Mouse (Mus musculus) monocyte, adult 2 months (primary cell): Measurements from ENCODE around the gene Tfeb.

Experiments used
- DNase-seq, 2 experiments: peaks; one replicate each; pipeline ENCODE4 v3.0.0; 2022; ENCODE audit warnings: low spot score in 2 of 2, low read depth in 1 of 2

The Tfeb gene

DNA sequence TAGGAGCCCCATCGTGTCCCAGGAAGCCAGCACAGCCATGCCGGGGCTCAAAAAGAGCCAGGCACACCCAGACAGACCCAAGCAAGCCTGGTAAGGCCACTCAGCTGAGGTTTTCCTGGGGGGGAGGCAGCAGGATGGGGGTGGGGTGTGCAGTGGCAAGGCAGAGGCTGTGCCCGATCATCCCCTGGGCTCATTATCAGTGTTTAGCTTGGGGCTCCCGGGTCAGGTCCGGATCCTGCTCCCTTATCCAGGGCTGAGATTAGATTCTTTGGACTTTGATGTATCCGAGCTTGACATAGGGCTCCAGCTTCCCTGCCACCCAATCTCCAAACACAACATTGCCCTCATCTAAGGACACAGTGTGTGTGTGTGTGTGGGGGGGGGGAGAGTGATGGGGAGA lies 24.9 kb upstream of the Tfeb start:
- DNase-seq = no peak

DNA sequence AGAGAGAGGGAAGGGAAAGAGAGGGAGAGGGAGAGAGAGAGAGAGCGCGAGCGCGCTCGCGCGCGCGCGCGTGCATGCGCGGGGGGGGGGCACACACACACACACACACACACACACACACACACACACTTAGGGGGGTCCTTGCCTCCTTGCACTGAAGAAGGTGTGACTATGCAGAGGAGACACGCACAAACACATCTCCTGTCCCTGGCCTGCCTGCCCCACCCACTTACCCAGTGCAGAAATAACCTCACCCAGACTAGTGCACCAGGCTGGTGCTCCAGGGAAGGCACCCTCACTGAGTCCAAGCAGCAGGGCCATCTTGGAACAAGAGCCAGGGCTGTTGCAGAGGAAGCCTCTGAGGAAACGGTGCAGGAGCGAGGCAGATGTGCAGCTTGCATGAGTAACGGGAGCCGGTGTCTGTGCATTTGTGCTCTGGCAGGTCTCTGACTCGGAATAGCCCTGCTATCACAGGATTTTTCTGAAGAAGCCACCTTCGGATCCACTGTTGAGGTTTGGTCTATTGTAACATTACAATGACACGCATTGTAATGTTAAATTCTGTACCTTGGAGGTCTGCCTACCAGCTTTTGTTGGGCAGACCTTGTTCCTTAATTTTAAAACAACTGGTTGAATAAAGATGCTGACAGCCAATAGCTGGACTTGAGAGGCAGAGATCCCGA lies 23.8 kb upstream of the Tfeb start:
- DNase-seq = no peak

DNA sequence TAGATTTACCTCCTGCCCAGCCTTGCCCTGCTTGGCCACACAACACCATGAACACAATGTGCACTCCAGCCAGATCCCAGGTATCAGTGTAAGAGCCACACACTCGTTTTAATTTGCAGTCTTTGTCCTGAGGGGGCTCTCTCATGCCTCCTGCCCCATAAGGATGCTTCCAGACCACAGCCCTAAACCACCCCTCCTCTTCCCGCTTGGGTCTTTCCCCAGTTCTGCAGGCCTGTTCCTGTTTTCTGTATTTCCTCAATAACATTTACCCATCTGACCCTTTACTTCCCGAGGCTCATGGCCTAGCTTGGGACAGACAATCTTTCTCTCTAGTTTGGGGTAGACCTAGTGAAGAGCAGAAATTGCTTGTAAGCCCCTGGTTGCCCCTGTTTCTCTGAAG lies 21.8 kb upstream of the Tfeb start:
- DNase-seq = no peak

DNA sequence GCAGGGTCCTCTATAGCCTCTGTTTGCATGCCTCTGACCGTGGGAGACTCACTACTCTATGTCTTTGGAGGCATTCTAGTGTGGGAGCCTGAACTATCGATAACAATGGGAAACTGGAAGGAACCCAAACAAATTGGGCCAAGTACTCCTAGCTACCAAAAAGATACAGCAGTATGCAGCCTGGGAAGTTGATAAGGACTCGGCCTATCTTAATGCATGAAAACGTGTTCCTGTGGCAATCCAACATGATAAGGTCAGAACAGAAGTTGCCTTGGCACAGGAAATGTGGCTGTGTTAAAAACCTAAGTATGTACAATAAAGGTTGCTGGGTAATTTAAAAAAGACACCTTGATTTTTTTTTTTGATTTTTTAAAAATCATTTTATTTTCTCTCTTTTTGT lies 15.6 kb upstream of the Tfeb start:
- no peak for DNase-seq

DNA sequence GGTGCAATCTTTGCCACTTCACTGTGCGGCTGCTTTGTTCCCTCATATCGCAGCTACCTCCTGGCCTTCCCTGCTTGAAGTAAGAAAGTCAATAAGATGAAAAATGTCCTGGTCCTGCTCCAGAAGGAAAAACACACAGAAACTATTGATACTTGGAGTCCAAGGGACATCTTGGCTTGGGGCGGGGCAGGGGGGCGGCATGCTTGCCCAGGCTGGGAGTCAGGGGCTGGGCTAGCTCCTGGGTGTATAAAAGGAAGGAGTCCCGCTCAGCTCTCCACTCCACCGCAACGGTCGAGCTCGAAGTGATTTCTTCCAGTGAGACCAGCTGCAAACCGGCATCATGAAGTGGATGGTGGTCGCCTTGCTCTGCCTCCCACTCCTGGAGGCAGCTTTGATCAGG lies 10.3 kb upstream of the Tfeb start, which contains the start of gene Pgc:
Pgc (plus strand) TSS at position 277 of the 400 bp plus-strand sequence.
- DNase-seq = no peak

DNA sequence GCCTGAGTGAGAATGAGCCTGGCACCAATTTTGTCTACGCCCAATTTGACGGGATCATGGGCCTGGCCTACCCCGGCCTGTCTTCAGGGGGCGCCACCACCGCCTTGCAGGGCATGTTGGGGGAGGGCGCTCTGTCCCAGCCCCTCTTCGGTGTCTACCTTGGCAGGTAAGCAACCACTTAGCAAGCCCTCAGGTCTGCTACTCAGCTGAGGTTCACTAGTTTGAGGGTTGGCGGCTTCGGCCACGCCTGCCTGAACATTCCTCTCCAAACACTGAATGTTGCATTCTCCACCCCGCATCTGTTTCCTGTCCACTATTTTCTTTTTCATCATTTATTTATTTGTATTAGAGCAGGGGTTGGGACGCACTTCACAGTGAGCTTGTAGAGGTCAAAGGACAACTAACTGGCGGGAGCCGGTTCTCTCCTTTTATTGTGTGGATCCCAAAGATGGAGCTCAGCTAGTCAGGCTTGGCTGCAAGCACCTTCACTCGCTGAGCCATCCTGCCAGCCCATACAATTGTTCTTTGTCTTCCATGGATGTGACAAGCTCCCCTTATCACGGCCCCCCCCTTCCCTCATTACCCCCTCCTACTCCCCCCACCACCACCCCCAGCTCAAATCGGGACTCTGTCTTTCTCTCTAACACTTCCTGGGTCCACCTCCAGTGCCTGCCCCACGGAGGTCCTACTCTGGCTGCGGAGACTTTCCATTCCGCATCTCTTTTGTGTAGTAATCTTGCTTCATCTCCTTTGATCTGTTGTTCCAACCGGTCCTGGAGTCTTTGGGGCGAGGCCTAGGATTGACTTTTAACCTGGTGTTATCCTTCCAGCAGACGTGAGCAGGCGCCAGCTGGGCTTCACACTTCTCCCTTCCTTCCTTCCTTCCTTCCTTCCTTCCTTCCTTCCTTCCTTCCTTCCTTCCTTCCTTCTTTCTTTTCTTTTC lies 5.9 kb upstream of the Tfeb start:
- no peak for DNase-seq

DNA sequence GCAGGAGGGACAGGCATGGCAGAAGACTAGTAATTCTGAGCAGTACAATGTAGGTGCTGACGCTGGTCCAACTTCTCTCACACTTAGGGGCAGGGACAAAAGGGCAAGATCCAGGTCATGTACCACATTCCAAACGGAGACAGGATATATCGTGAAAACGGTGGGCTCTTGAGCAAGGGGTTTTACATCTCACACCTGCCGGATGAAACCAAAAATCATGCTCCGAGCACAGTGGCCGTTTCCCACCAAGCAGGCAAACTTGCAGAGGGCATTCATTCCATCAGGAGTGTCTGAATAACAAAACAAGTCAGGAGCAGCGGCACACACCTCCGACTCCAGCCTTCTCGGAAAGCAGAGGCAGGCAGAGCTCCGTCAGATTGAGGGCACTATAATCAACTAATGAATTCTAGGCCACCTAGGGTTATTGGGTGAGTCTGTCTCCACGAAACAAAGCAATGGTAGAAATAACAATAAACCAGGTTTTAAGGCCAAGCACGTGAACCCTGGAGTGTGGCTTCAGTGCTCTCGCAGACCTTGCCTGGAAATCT lies 1.2 kb upstream of the Tfeb start:
- no peak for DNase-seq

DNA sequence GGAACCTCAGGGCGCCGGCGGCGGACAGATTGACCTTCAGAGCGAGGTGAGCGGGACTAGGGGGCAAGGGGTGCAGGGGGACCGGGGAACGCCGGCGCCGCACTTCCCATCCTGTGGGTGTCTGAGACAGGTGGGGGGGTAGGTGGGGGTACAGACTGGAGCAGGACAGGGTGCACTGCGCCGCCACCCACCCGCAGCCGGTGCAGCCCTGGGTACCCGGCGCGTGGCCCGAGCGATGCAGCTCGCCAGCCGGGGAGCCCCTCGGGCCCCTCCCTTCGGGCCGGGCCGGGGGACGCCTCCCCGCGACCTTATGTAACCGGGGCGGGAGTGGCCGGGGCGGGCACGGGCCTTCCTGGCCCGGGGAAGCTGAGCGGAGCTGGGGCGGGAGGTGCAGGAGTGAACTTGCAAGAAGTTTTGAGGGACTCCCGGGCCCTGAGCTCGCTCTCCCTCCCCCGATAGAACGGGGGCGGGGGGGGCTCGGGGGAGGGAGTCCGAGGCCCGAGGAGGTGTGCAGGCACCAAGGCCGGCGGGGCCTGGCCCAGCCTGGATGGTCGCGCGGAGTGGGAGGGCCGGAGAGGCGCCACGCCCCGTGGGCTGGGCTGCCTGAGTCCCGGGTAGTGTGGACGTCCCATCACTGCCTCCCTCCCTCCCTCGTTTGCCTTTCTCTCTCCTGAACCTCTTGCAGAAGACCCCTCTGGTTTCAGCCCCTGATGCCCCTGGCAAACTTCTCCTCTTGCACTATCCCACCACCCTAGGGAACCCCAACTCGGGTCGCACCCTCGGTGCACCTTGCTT lies 638 bp downstream of the Tfeb start:
- DNase-seq = peak; percentile 37 to 71

DNA sequence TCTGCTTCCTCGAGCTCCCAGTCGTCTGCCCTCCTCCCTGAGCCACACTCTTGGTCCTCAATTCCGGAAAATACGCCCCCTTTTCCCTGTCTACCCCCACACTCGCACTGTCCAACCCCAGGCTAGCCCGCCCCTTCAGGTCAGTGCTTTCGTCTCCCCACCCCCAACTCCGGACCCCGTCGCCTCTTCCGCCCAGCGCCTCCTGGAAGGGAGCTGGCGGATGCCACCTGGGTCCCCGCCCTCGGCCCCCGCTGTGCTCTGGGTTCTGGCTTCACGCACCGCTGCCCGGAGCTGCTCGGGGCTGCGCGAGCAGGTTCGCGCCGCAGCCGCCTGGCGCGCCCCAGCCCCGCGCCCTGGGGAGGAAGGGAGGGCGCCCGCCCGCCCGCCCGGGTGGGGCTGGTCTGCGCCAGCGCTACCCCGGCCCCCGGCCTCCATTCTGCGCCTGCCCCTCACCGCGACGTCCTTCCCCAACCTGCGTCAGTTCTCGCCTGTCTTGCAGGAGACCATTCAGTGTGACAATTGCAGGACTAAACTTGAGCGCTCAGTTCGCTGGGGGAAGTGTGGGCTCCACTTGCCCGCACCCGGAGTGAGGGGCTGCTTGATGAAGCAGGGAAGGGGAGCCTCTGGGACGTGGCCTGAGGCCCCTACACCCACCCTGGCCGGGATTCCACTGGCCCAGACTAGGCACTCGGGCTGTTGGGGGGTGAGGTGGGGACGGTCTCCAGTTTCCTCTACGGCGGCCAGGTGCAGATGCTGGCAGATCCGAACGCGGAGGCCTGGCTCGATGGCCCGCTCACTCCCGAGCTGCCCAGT lies 1.4 kb downstream of the Tfeb start:
- DNase-seq = peak in 1 of 2 experiments; percentile 30

DNA sequence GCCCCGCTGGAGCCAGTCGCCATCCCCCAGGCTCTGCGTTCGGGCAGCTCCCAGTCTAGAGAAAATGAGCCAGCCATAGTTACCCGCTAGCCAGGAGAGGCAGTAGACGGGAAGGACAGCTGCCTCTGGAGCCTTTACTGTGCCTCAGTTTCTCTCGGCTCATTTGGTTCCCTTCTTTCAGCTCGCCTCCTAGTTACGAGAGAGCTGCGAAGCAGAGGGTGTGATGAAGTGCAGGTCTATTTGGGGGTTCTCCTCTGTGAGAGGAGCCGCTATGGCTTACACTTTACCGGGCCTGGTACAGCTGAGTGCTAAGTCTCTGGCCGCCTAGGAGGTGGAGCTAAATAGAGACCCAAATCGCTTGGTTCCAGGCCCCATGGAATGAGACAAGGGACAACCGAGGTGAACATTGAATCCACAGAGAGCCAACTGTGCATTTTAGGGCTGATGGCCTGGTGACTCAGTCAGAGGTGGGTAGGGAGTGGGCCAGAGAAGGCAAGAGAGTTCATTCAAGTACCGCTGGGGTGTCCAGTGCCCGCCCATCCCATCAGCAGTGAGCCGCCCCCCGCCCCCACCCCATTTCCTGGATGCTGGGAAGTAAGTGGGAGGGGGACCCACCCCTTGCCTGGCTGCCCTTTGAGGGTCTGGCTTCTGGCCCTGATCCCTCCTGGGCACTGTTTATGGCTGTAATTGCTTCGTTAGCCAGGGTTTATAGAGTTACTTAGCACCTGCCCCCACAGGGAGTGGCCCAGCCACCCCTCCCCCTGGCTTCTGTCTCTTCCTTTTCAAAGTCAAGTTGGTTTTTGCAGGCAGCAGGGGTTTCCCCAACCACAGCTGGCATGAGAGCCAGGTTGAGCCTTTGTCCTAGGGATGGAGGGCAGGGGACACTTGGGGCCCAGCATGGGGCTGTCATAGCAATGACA lies 2.3 kb downstream of the Tfeb start:
- no peak for DNase-seq

DNA sequence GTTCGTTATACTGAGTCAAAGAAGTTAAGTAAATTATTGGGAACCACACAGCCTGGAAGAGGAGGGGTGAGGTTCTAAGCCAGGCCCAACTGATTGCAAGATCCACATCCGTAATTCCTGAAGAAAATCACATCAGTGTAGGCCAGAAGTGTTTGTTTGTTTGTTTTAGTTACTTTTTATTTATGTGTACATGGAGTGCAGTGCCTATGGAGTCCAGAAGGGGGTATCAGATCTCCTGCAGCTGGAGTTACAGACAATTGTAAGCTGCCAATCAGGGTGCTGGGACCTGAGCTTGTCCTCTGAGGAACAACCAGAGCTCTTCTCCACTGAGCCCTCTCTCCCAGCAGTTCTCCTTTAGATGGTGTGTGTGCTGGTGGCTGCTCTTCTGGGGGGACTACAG lies 3.4 kb downstream of the Tfeb start:
- DNase-seq = no peak

DNA sequence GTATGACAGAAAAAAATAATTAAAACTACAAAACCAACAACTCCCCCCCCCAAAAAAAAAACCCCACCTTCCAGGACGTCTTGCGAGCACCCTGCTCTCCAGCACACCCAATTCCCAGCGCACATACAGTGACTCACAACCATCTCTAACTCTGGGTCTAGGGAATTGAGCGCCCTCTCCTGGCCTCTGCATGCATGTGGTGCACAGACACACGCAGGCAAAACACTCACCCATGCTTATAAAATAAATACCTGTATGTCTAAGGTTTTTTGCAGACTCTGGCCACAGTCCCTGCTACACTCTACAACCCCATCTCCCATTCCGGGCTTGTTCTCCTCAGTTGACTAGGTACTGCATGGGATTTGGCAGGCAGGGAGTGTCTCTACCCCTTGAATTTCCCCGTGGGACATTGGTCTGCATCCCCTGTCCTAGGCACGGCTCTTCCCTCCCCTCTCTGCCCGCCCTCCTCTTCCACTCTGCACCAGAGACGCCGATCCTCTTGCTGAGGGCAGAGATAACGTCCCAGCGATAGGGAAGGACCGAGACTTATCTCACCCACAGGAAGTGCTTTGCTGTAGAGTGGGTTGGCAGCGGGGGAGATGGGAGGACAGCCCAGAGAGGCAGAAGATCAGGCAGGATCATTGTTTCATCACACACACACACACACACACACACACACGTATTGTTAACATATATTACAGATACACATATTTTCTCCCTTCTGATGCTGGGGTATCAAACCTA lies 6.3 kb downstream of the Tfeb start:
- no peak for DNase-seq

DNA sequence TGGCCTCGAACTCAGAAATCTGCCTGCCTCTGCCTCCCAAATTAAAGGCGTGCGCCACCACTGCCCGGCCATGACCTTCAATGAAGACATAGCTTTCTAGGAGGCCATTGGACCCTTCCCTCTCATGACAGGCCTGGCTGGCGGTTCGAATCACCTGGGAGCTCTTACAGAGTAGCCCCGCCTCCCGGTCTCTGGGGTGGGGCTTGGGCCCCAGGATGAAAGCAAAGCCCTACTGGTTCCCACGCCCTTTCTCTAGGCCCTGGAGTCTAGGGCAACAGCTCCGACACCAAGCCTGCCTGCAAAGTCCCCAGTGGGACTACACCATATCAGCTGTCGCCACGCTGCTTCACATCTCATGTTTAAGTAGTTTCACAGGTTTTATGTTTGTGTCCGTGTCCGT lies 7.3 kb downstream of the Tfeb start:
- no peak for DNase-seq

DNA sequence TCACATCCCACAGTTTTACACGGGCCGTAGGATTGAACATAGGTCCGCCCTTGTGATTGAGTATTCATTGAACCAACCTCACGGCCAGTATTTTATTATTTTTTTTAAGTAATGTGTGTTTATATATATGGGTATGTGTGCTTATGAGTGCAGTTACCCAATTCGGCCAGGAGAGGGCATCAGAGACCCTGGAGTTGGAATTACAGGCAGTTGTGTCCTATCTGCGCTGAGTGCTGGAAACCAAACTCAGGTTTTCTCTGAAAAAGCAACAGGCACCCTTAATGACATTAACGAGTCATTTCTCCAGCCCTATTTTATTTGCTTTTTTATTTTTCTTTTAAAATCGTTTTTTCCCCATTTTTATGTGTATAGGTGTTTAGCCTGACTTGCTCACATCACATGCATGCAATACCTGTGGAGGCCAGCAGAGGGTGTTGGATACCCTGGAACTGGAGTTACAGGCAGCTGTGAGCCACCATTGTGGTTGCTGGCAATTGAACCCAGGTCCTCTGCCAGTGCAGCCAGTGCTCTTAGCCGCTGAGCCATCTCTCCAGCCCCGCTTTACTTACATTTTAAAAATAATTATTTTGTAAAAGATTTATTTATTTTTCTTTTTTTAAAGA lies 8.0 kb downstream of the Tfeb start:
- no peak for DNase-seq

DNA sequence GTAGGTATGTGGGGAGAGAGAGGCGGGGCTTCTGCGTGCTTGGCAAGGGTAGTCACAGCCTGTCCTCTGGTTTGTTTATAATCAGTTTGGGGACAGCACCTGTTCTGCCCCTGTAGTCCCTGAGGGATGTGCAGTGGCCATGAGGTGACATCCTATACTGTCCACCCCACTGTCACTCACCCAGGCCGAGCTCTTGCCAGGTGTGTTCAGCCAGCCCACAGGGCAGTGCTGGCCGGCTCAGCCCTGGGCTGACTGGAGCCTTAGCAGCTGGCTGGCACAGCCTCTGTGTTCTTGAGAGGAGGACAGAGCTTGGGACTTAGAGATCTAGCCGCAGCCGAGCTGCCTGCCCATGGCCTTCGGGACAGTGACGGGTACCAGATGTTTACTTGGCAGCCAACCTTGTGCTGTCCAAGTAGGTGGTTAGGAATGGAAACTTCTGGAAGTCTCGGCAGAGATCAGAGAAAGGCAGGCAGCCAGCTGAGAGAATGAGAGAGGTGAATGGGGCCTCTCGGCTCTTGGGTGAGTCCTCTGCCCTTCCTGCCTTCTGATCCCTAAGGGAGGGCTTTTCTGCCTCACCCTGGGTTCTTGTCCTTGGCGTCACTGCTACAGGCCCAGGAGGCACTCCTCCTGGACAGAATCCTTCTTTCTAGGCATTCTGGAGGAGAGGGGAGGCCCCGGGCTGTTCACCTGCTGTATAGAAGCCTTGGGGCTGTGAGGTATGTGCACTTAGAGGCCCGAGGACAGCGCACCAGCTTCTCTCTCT lies 12.1 kb downstream of the Tfeb start:
- no peak for DNase-seq

DNA sequence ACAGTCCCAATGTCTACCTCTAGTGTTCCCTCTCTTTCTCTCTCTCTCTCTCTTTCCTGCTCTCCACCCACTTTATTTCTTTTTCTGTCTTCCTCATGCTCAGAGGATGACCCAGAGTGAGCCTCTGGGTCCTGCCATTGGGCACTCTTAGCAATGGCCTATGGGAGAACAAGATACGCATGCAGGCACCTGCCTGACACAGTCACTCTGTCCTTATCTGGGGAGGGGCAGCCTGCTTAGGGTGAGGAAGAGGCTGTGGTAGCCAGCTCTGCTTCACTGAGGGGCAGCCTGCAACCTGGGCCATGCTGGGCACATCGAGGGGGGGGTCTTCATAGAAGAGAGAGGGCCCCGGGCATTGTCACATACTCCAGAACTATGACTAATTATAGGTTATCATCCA lies 12.8 kb downstream of the Tfeb start:
- no peak for DNase-seq

DNA sequence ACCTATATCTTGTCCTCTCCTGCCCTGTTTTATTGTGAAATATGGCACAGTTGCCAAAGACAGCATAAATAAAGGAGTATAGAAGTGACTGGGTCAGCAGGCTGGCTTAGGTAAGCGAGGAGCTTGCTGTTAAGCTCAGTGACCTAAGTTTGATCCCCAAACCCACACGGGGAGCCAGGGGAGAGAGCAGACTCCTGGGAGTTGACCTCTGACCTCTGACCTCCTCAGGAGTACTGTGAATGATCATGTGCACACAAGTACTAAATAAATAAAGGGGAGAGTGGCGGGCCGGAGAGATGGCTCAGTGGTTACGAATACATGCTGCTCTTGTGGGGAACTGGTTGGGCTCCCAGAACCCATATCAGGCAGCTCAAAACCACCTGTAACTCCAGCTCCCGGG lies 13.3 kb downstream of the Tfeb start:
- no peak for DNase-seq

DNA sequence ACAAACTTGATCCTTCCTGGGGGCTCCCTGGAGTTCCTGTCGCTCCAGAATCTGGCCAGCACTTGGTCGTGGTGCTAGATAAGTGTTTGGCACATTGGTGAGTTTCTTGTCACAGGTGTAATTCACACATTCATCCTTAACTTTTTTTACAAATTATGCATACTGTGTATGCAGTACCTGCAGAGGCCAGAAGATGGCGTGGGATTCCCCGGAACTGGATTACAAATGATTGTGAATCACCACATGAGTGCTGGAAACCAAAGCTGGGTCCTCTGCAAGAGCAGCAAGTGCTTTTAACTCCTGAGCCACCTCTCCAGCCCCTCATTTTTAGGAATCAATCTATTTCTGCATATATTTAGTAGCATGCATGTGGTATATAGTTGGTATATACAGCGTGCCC lies 15.0 kb downstream of the Tfeb start:
- no peak for DNase-seq
